Mouse (Mus musculus) left cerebral cortex, adult 9 months (tissue): ENCODE measurements around the gene Olfr1013.

Experiments used
- DNase-seq, 2 experiments: peaks; one replicate each; pipeline ENCODE4 v3.0.0; 2022; ENCODE audit warnings: low spot score in 2 of 2

The Olfr1013 gene

GRCm38 (mm10) chr2:85766798-85767197 lies at the start of gene Olfr1013:
Olfr1013 (plus strand) TSS chr2:85767098.
- DNase-seq: no peak

- DNase-seq: peak in 1 of 2 experiments; percentile 9
Measured at GRCm38 (mm10) chr2:85725793-85726192, 41.1 kb upstream of the Olfr1013 start.

GRCm38 (mm10) chr2:85753822-85754221 lies 13.1 kb upstream of the Olfr1013 start:
- DNase-seq: no peak

GRCm38 (mm10) chr2:85762666-85763065 lies 4.2 kb upstream of the Olfr1013 start, which contains the start of gene Olfr1012:
Olfr1012 (minus strand) TSS chr2:85762766.
- DNase-seq: no peak

- DNase-seq: no peak
Measured at GRCm38 (mm10) chr2:85772413-85772812, 5.5 kb downstream of the Olfr1013 start, which contains the start of gene Olfr1014. Olfr1014 (plus strand) TSS chr2:85772713.

- DNase-seq: no peak
Measured at GRCm38 (mm10) chr2:85781717-85782116, 14.8 kb downstream of the Olfr1013 start, which contains the start of gene Olfr1015. Olfr1015 (plus strand) TSS chr2:85782017.

- DNase-seq: no peak
Measured at GRCm38 (mm10) chr2:85792331-85792730, 25.4 kb downstream of the Olfr1013 start.

GRCm38 (mm10) chr2:85802444-85802843 lies 35.5 kb downstream of the Olfr1013 start, which contains the start of gene Olfr1016:
Olfr1016 (minus strand) TSS chr2:85802544.
- DNase-seq: no peak

- DNase-seq: no peak
Measured at GRCm38 (mm10) chr2:85804501-85804900, 37.6 kb downstream of the Olfr1013 start.

GRCm38 (mm10) chr2:85818179-85818578 lies 51.3 kb downstream of the Olfr1013 start, which contains the start of gene Olfr1018:
Olfr1018 (plus strand) TSS chr2:85818479.
- no peak for DNase-seq
